Mouse (Mus musculus): ENCODE measurements around the gene Tha1. TPM values are rescaled to one million over a fixed set of nuclear protein-coding genes. Genes with fewer than 3 reads are reported as not detected.

Tha1 gene
- 1.3 and 2.6 TPM in 2 replicates for polyA plus RNA-seq (2015; fragmentation: Nextera tagmentation; extraction: Ambion mirVana)

GRCm38 (mm10) chr11:117872861-117873608 lies at the start of gene Tha1:
Gene Tha1 (minus strand): TSS chr11:117873481.
- no peaks in the 10 kb centered on the region for H3K9me3 ChIP-seq (replicated peaks; ENCODE audit: control insufficient read depth, low read length)
- H3K4me2 ChIP-seq (ENCODE audit: low read depth, low read length) = peak within 1 kb of the TSS; percentile 70
- ATAC-seq (ENCODE audit: low read depth) = peak; percentile 57
- WGBS (ENCODE audit: insufficient replicate concordance) = 2% methylated on average over 51 of the region's 51 CpGs
- no peaks in the 10 kb centered on the region for H3K36me3 ChIP-seq (ENCODE audit: control insufficient read depth, insufficient read depth)
- H3K4me3 ChIP-seq (ENCODE audit: low read depth, low read length) = peak within 1 kb of the TSS; percentile 64
- peaks cover 11% of the 10 kb centered on the region for H3K4me1 ChIP-seq (ENCODE audit: control insufficient read depth, low read depth, low read length)
- H3K27me3 ChIP-seq (ENCODE audit: control insufficient read depth, insufficient read depth, low read depth, low read length) = peaks cover 22% of the 10 kb centered on the region
- no peak within 1 kb of the TSS for H3K27ac ChIP-seq (ENCODE audit: low read length)
- peak within 1 kb of the TSS; percentile 58 for H3K9ac ChIP-seq (ENCODE audit: low read depth, low read length)

DNA sequence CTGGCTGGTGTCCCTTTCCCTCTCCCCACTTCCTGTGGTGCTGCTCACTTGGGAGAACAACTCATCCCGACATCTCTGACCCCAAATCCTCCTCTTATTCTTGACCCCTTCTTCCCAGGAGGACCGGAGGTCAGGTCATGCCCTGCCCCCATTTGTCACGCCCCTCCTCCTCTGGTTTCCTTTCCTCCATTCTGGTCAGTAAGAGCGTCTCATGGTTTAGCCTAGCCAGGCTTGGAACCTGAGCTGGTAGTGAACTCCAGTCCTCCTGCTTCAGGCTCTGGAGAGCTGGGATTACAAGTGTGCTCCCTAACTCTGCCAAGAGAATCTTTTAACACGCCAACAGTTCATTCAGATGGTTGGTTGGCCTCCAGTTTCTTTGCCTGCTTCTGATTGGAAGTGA lies 45.9 kb upstream of the Tha1 start:
- H3K36me3 ChIP-seq (ENCODE audit: control insufficient read depth, insufficient read depth) = no peaks in the 10 kb centered on the region
- no peak overlapping the region for H3K4me3 ChIP-seq (ENCODE audit: low read depth, low read length)
- no peak overlapping the region for H3K9ac ChIP-seq (ENCODE audit: low read depth, low read length)
- H3K4me1 ChIP-seq (ENCODE audit: control insufficient read depth, low read depth, low read length) = peaks cover 12% of the 10 kb centered on the region
- WGBS (ENCODE audit: insufficient replicate concordance) = 36% methylated on average over 5 of the region's 5 CpGs
- H3K27ac ChIP-seq (ENCODE audit: low read length) = no peak overlapping the region
- H3K9me3 ChIP-seq (replicated peaks; ENCODE audit: control insufficient read depth, low read length) = peaks cover 8% of the 10 kb centered on the region; the same call in 1 of the 2 replicates
- ATAC-seq (ENCODE audit: low read depth) = no peak
- H3K4me2 ChIP-seq (ENCODE audit: low read depth, low read length) = no peak overlapping the region
- no peaks in the 10 kb centered on the region; the same call in 1 of the 2 replicates for H3K27me3 ChIP-seq (ENCODE audit: control insufficient read depth, insufficient read depth, low read depth, low read length)

- WGBS (ENCODE audit: insufficient replicate concordance) = 61% methylated on average over 11 of the region's 11 CpGs
- H3K36me3 ChIP-seq (ENCODE audit: control insufficient read depth, insufficient read depth) = no peaks in the 10 kb centered on the region
- no peaks in the 10 kb centered on the region for H3K27me3 ChIP-seq (ENCODE audit: control insufficient read depth, insufficient read depth, low read depth, low read length)
- no peak overlapping the region for H3K9ac ChIP-seq (ENCODE audit: low read depth, low read length)
- no peak overlapping the region for H3K4me3 ChIP-seq (ENCODE audit: low read depth, low read length)
- no peak for ATAC-seq (ENCODE audit: low read depth)
- peaks cover 19% of the 10 kb centered on the region for H3K4me1 ChIP-seq (ENCODE audit: control insufficient read depth, low read depth, low read length)
- H3K4me2 ChIP-seq (ENCODE audit: low read depth, low read length) = no peak overlapping the region
- H3K27ac ChIP-seq (ENCODE audit: low read length) = no peak overlapping the region
- peaks cover 8% of the 10 kb centered on the region; the same call in 1 of the 2 replicates for H3K9me3 ChIP-seq (replicated peaks; ENCODE audit: control insufficient read depth, low read length)
These were observed 45.3 kb upstream of the Tha1 start for GRCm38 (mm10) chr11:117918541-117918940.

GRCm38 (mm10) chr11:117915837-117916236 lies 42.6 kb upstream of the Tha1 start:
- peaks cover 8% of the 10 kb centered on the region; the same call in 1 of the 2 replicates for H3K9me3 ChIP-seq (replicated peaks; ENCODE audit: control insufficient read depth, low read length)
- ATAC-seq (ENCODE audit: low read depth) = no peak

DNA sequence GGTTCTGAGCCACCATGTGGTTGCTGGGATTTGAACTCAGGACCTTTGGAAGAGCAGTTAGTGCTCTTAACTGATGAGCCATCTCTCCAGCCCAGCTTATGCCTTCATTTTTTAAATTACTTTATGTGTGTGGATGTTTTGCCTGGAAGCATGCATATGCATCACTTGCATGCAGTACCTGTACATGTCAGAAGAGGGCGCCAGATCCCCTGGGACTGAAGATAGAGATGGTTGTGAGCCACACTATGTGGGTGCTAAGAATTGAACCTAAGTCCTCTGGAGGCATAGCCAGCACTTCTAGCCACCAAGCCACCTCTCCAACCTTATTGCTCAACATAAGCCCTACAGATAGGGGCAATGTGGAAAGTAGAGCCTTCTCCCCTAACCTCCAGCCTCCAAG lies 42.1 kb upstream of the Tha1 start:
- Histone ChIP-seq H3K4me2 (ENCODE audit: low read depth, low read length) (no peak overlapping the region), H3K4me1 (ENCODE audit: control insufficient read depth, low read depth, low read length) (peaks cover 32% of the 10 kb centered on the region), H3K9ac (ENCODE audit: low read depth, low read length) (no peak overlapping the region), H3K27me3 (ENCODE audit: control insufficient read depth, insufficient read depth, low read depth, low read length) (no peaks in the 10 kb centered on the region), H3K9me3 (replicated peaks; ENCODE audit: control insufficient read depth, low read length) (peaks cover 8% of the 10 kb centered on the region; the same call in 1 of the 2 replicates), H3K36me3 (ENCODE audit: control insufficient read depth, insufficient read depth) (no peaks in the 10 kb centered on the region), H3K4me3 (ENCODE audit: low read depth, low read length) (no peak overlapping the region), H3K27ac (ENCODE audit: low read length) (no peak overlapping the region)
- ATAC-seq (ENCODE audit: low read depth) = no peak
- 58% methylated on average over 1 of the region's 1 CpGs for WGBS (ENCODE audit: insufficient replicate concordance)

More at GRCm38 (mm10) chr11:117915837-117916236, 42.6 kb upstream of the Tha1 start:
- WGBS (ENCODE audit: insufficient replicate concordance) = 86% methylated on average over 7 of the region's 7 CpGs
- H3K36me3 ChIP-seq (ENCODE audit: control insufficient read depth, insufficient read depth) = no peaks in the 10 kb centered on the region
- H3K27ac ChIP-seq (ENCODE audit: low read length) = no peak overlapping the region
- peaks cover 32% of the 10 kb centered on the region for H3K4me1 ChIP-seq (ENCODE audit: control insufficient read depth, low read depth, low read length)
- H3K4me2 ChIP-seq (ENCODE audit: low read depth, low read length) = no peak overlapping the region
- no peak overlapping the region for H3K4me3 ChIP-seq (ENCODE audit: low read depth, low read length)
- H3K27me3 ChIP-seq (ENCODE audit: control insufficient read depth, insufficient read depth, low read depth, low read length) = no peaks in the 10 kb centered on the region
- H3K9ac ChIP-seq (ENCODE audit: low read depth, low read length) = no peak overlapping the region

- 15% methylated on average over 12 of the region's 12 CpGs for WGBS (ENCODE audit: insufficient replicate concordance)
- Histone ChIP-seq H3K4me3 (ENCODE audit: low read depth, low read length) (no peak overlapping the region), H3K27me3 (ENCODE audit: control insufficient read depth, insufficient read depth, low read depth, low read length) (no peaks in the 10 kb centered on the region), H3K27ac (ENCODE audit: low read length) (peak overlapping the region; percentile 63), H3K36me3 (ENCODE audit: control insufficient read depth, insufficient read depth) (no peaks in the 10 kb centered on the region), H3K4me2 (ENCODE audit: low read depth, low read length) (peak overlapping the region; percentile 41), H3K4me1 (ENCODE audit: control insufficient read depth, low read depth, low read length) (peaks cover 32% of the 10 kb centered on the region), H3K9ac (ENCODE audit: low read depth, low read length) (peak overlapping the region; percentile 17; the same call in 1 of the 2 replicates), H3K9me3 (replicated peaks; ENCODE audit: control insufficient read depth, low read length) (peaks cover 8% of the 10 kb centered on the region; the same call in 1 of the 2 replicates)
- ATAC-seq (ENCODE audit: low read depth) = peak; percentile 96
These were observed 41.2 kb upstream of the Tha1 start for GRCm38 (mm10) chr11:117914531-117914930.

DNA sequence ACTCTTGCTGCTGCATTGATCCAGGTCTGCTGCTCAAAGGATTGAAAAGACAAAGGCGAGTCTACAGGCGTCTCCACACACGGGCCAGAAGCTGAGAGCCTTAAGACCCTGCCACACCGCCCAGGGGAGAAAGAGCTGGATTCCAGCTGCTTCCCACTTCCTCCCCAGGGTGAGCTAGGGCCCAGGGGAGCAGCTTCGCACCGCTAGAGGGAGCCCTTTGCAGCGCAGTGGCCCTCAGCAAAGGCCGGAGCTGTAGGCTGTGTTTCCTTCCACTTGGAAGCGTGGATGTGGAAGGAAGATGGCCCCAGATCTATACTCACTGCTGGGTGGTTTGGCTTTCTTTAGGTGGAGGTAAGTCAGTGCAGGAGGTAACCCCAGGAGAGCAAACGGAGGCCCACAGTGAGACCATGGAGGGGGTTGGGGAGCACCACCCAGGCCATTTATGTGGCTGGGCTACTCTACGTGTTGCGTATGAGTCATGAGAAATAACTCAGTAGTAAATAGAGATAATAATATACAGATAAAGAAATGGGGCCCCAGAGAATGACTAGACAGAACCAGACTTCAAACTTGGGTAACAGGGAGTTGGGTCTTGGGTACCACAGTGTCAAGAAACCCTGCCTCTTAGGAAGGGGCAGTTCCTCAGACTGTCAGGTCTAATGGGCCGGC lies 39.5 kb upstream of the Tha1 start:
- H3K4me2 ChIP-seq (ENCODE audit: low read depth, low read length) = peak overlapping the region; percentile 21
- H3K9me3 ChIP-seq (replicated peaks; ENCODE audit: control insufficient read depth, low read length) = peaks cover 8% of the 10 kb centered on the region; the same call in 1 of the 2 replicates
- 21% methylated on average over 13 of the region's 13 CpGs for WGBS (ENCODE audit: insufficient replicate concordance)
- no peak overlapping the region for H3K4me3 ChIP-seq (ENCODE audit: low read depth, low read length)
- H3K27ac ChIP-seq (ENCODE audit: low read length) = peak overlapping the region; percentile 63; the same call in 1 of the 2 replicates
- H3K9ac ChIP-seq (ENCODE audit: low read depth, low read length) = 0 out of 2 replicates have a peak overlapping the region, but pooled peaks have one; percentile 4
- H3K36me3 ChIP-seq (ENCODE audit: control insufficient read depth, insufficient read depth) = no peaks in the 10 kb centered on the region
- ATAC-seq (ENCODE audit: low read depth) = peak; percentile 64
- peaks cover 32% of the 10 kb centered on the region for H3K4me1 ChIP-seq (ENCODE audit: control insufficient read depth, low read depth, low read length)
- H3K27me3 ChIP-seq (ENCODE audit: control insufficient read depth, insufficient read depth, low read depth, low read length) = no peaks in the 10 kb centered on the region

DNA sequence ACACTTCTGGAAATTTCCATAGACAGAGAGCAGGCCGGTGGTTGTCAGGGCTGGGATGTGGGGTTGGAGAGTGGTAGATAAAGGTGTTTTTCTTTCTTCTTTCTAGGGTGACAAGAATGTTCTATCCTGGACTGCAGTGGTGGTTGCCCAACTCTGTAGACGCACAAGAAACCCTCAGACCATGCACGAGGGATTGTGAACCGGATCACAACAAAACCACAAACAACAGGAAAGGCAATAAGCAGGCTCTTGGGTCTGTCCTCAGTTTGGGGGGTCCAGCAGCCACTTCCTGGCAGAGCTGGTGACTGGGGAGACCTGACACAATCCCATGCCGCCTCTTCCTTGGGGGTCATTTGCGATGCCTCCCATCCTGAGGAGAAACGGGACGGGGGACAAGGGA lies 36.1 kb upstream of the Tha1 start:
- H3K27me3 ChIP-seq (ENCODE audit: control insufficient read depth, insufficient read depth, low read depth, low read length) = no peaks in the 10 kb centered on the region
- peaks cover 22% of the 10 kb centered on the region for H3K4me1 ChIP-seq (ENCODE audit: control insufficient read depth, low read depth, low read length)
- H3K4me3 ChIP-seq (ENCODE audit: low read depth, low read length) = no peak overlapping the region
- no peak for ATAC-seq (ENCODE audit: low read depth)
- H3K9ac ChIP-seq (ENCODE audit: low read depth, low read length) = no peak overlapping the region
- H3K4me2 ChIP-seq (ENCODE audit: low read depth, low read length) = no peak overlapping the region
- WGBS (ENCODE audit: insufficient replicate concordance) = 45% methylated on average over 8 of the region's 8 CpGs
- H3K36me3 ChIP-seq (ENCODE audit: control insufficient read depth, insufficient read depth) = no peaks in the 10 kb centered on the region
- no peaks in the 10 kb centered on the region for H3K9me3 ChIP-seq (replicated peaks; ENCODE audit: control insufficient read depth, low read length)
- H3K27ac ChIP-seq (ENCODE audit: low read length) = no peak overlapping the region

GRCm38 (mm10) chr11:117904442-117904841 lies 31.2 kb upstream of the Tha1 start:
- Histone ChIP-seq H3K9ac (ENCODE audit: low read depth, low read length) (no peak overlapping the region), H3K36me3 (ENCODE audit: control insufficient read depth, insufficient read depth) (no peaks in the 10 kb centered on the region), H3K27ac (ENCODE audit: low read length) (no peak overlapping the region), H3K27me3 (ENCODE audit: control insufficient read depth, insufficient read depth, low read depth, low read length) (no peaks in the 10 kb centered on the region), H3K4me2 (ENCODE audit: low read depth, low read length) (no peak overlapping the region), H3K4me3 (ENCODE audit: low read depth, low read length) (no peak overlapping the region), H3K9me3 (replicated peaks; ENCODE audit: control insufficient read depth, low read length) (no peaks in the 10 kb centered on the region; the same call in 1 of the 2 replicates), H3K4me1 (ENCODE audit: control insufficient read depth, low read depth, low read length) (no peaks in the 10 kb centered on the region)
- WGBS (ENCODE audit: insufficient replicate concordance) = 59% methylated on average over 8 of the region's 8 CpGs
- ATAC-seq (ENCODE audit: low read depth) = no peak
